Mouse (Mus musculus): Measurements from ENCODE around the gene Itgam. TPM values are rescaled to one million over a fixed set of nuclear protein-coding genes. Genes with fewer than 3 reads are reported as not detected.
"Not testable (repeated sequence)": the region's sequence is repeated elsewhere in the genome, so short reads cannot be mapped to it uniquely, and the experiment has no call there.

The Itgam gene
- not detected for polyA plus RNA-seq (2012; fragmentation: generic; extraction: Trizol)
- long read RNA-seq, experiment 1 = 0 reads
- long read RNA-seq, experiment 2 = 0 reads

- Histone ChIP-seq H3K4me3 (ENCODE audit: insufficient read depth, poor library complexity, severe bottlenecking) (no peak within 1 kb of the TSS), H3K79me2 (ENCODE audit: control insufficient read depth, insufficient read depth) (no peaks in the 10 kb centered on the region), H3ac (ENCODE audit: control insufficient read depth, insufficient read length, low read depth) (no peak within 1 kb of the TSS), H3K27me3 (ENCODE audit: control insufficient read depth, insufficient read depth, insufficient read length) (peaks cover 13% of the 10 kb centered on the region), H3K79me3 (ENCODE audit: low read depth) (no peaks in the 10 kb centered on the region), H3K36me3 (ENCODE audit: control insufficient read depth, insufficient read depth) (no peaks in the 10 kb centered on the region)
- TF ChIP-seq MYOD1 (IDR thresholded peaks at IDR 0.05; ENCODE audit: control insufficient read depth, insufficient read length, low read depth) = no peak
- no peak for TF ChIP-seq FOSL1 (IDR thresholded peaks at IDR 0.05; ENCODE audit: insufficient read depth, low read length, poor library complexity, severe bottlenecking)
- no peak for TF ChIP-seq USF1 (IDR thresholded peaks at IDR 0.05; ENCODE audit: low read depth)
- no peak for TF ChIP-seq MAX (IDR thresholded peaks at IDR 0.05)
These were observed at the start of gene Itgam, which contains the start of gene Gm49368 for GRCm38 (mm10) chr7:128062456-128062855. Gene Itgam, plus strand, starts transcription at chr7:128062640. Gene Gm49368, plus strand, starts transcription at chr7:128062683.

DNA sequence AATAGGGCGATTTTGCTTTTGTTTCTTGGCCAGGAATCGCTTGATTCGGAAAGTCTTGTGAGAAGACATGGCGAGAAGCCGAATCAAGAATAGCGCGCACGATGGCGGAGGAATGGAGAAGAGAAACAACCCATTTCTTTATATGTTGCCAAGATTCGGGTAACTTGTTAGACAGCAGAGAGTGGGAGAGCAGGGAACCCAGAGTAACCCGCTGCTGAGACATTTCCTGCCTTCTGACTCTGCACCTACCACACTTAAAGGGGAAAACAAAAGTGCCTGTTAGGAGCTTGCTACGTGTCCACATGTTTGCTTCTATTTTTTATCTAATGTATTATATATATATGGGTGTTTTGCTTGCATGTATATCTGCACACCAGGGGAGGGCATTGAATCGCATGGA, 49.3 kb upstream of the Itgam start:
- TF ChIP-seq CEBPB (IDR thresholded peaks at IDR 0.05; ENCODE audit: low read depth) (no peak), MAX (IDR thresholded peaks at IDR 0.05) (no peak), CTCF (IDR thresholded peaks at IDR 0.05; ENCODE audit: control insufficient read depth, insufficient read depth, insufficient read length) (no peak), USF1 (IDR thresholded peaks at IDR 0.05; ENCODE audit: low read depth) (no peak), MYOD1 (IDR thresholded peaks at IDR 0.05; ENCODE audit: control insufficient read depth, insufficient read length, low read depth) (no peak), FOSL1 (IDR thresholded peaks at IDR 0.05; ENCODE audit: insufficient read depth, low read length, poor library complexity, severe bottlenecking) (no peak), MYOG (IDR thresholded peaks at IDR 0.05; ENCODE audit: control insufficient read depth, extremely low read depth, insufficient read length) (no peak)
- Histone ChIP-seq H3K79me3 (ENCODE audit: low read depth) (no peaks in the 10 kb centered on the region), H3K36me3 (ENCODE audit: control insufficient read depth, insufficient read depth) (no peaks in the 10 kb centered on the region), H3K79me2 (ENCODE audit: control insufficient read depth, insufficient read depth) (no peaks in the 10 kb centered on the region), H3K4me3 (ENCODE audit: insufficient read depth, poor library complexity, severe bottlenecking) (no peak overlapping the region), H3K27me3 (ENCODE audit: control insufficient read depth, insufficient read depth, insufficient read length) (no peaks in the 10 kb centered on the region), H3ac (ENCODE audit: control insufficient read depth, insufficient read length, low read depth) (no peak overlapping the region)

GRCm38 (mm10) chr7:128016134-128016533, 46.3 kb upstream of the Itgam start:
- not testable (repeated sequence) for H3K27me3 ChIP-seq (ENCODE audit: control insufficient read depth, insufficient read depth, insufficient read length); H3ac ChIP-seq (ENCODE audit: control insufficient read depth, insufficient read length, low read depth); H3K79me3 ChIP-seq (ENCODE audit: low read depth); H3K79me2 ChIP-seq (ENCODE audit: control insufficient read depth, insufficient read depth); H3K36me3 ChIP-seq (ENCODE audit: control insufficient read depth, insufficient read depth); H3K4me3 ChIP-seq (ENCODE audit: insufficient read depth, poor library complexity, severe bottlenecking)

DNA sequence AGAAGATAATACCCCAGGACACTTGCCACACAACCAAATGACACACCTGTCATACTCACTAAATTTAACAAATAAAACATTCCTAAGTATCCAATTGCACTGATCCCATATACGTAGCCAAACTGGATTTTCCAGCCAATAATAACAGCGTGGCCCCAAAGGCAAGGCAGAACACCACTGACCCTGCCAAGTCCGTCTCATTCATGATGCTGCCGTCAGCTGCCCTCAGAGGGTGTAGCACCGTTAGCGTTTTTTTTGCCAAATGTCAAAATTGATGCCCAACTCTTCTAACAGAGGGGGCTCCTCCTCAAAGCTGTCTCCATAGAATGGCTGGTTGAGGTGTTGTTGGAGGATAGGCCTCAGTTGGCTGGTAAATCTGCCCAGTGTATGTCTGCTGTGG, 45.8 kb upstream of the Itgam start:
- Histone ChIP-seq H3ac (ENCODE audit: control insufficient read depth, insufficient read length, low read depth) (no peak overlapping the region), H3K79me3 (ENCODE audit: low read depth) (no peaks in the 10 kb centered on the region), H3K79me2 (ENCODE audit: control insufficient read depth, insufficient read depth) (no peaks in the 10 kb centered on the region), H3K27me3 (ENCODE audit: control insufficient read depth, insufficient read depth, insufficient read length) (no peaks in the 10 kb centered on the region), H3K4me3 (ENCODE audit: insufficient read depth, poor library complexity, severe bottlenecking) (no peak overlapping the region), H3K36me3 (ENCODE audit: control insufficient read depth, insufficient read depth) (no peaks in the 10 kb centered on the region)
- no peak for TF ChIP-seq MYOD1 (IDR thresholded peaks at IDR 0.05; ENCODE audit: control insufficient read depth, insufficient read length, low read depth)
- no peak for TF ChIP-seq CEBPB (IDR thresholded peaks at IDR 0.05; ENCODE audit: low read depth)
- no peak for TF ChIP-seq USF1 (IDR thresholded peaks at IDR 0.05; ENCODE audit: low read depth)
- TF ChIP-seq CTCF (IDR thresholded peaks at IDR 0.05; ENCODE audit: control insufficient read depth, insufficient read depth, insufficient read length) = no peak
- TF ChIP-seq MYOG (IDR thresholded peaks at IDR 0.05; ENCODE audit: control insufficient read depth, extremely low read depth, insufficient read length) = no peak
- no peak for TF ChIP-seq MAX (IDR thresholded peaks at IDR 0.05)
- TF ChIP-seq FOSL1 (IDR thresholded peaks at IDR 0.05; ENCODE audit: insufficient read depth, low read length, poor library complexity, severe bottlenecking) = no peak

DNA sequence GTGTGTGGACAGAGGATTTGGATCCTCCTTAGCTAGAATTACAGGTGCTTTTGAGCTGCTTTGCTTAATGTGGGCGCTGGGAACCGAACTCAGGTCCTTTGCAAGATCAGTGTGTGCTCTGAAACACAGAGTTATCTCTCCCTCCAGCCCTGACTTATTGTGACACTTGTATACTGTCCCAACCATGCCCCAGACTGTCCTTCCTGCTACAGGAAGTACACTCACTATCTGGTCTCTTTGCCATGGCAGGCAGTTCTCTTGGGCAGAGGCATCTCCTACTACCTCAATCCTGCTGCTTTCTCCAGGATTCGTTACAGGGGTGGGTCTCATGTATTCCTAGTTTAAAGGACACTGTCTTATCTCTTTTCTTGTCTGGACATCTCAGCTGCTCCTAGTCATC, 44.2 kb upstream of the Itgam start:
- no peaks in the 10 kb centered on the region for H3K79me3 ChIP-seq (ENCODE audit: low read depth)
- H3K27me3 ChIP-seq (ENCODE audit: control insufficient read depth, insufficient read depth, insufficient read length) = no peaks in the 10 kb centered on the region
- TF ChIP-seq MAX (IDR thresholded peaks at IDR 0.05) = no peak
- no peak for TF ChIP-seq CEBPB (IDR thresholded peaks at IDR 0.05; ENCODE audit: low read depth)
- TF ChIP-seq MYOD1 (IDR thresholded peaks at IDR 0.05; ENCODE audit: control insufficient read depth, insufficient read length, low read depth) = no peak
- no peak for TF ChIP-seq MYOG (IDR thresholded peaks at IDR 0.05; ENCODE audit: control insufficient read depth, extremely low read depth, insufficient read length)
- no peak for TF ChIP-seq CTCF (IDR thresholded peaks at IDR 0.05; ENCODE audit: control insufficient read depth, insufficient read depth, insufficient read length)
- no peak for TF ChIP-seq USF1 (IDR thresholded peaks at IDR 0.05; ENCODE audit: low read depth)
- TF ChIP-seq FOSL1 (IDR thresholded peaks at IDR 0.05; ENCODE audit: insufficient read depth, low read length, poor library complexity, severe bottlenecking) = no peak
- H3K4me3 ChIP-seq (ENCODE audit: insufficient read depth, poor library complexity, severe bottlenecking) = no peak overlapping the region
- H3K36me3 ChIP-seq (ENCODE audit: control insufficient read depth, insufficient read depth) = no peaks in the 10 kb centered on the region
- no peak overlapping the region for H3ac ChIP-seq (ENCODE audit: control insufficient read depth, insufficient read length, low read depth)
- no peaks in the 10 kb centered on the region for H3K79me2 ChIP-seq (ENCODE audit: control insufficient read depth, insufficient read depth)

DNA sequence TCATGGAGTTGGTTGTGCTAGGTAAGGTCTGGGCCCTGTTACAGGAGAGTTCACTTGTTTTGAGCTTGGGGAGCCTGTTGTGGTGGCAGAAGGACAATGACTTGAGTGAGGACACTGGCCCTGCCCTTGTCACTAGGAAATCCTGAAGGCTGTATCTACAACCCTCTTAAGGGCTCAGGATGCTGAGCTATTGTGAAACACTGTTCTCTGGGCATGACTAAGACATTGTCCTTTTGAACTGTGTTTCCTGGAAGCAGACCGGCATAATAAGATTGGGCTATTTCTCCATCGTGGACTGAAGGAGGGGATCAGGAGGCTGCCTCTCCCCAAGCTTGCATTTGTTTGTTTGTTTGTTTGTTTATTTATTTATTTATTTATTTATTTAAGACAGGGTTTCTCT, 43.3 kb upstream of the Itgam start:
- H3K4me3 ChIP-seq (ENCODE audit: insufficient read depth, poor library complexity, severe bottlenecking) = no peak overlapping the region
- no peaks in the 10 kb centered on the region for H3K36me3 ChIP-seq (ENCODE audit: control insufficient read depth, insufficient read depth)
- no peaks in the 10 kb centered on the region for H3K27me3 ChIP-seq (ENCODE audit: control insufficient read depth, insufficient read depth, insufficient read length)
- H3K79me3 ChIP-seq (ENCODE audit: low read depth) = no peaks in the 10 kb centered on the region
- TF ChIP-seq MAX (IDR thresholded peaks at IDR 0.05) (no peak), MYOG (IDR thresholded peaks at IDR 0.05; ENCODE audit: control insufficient read depth, extremely low read depth, insufficient read length) (no peak), CTCF (IDR thresholded peaks at IDR 0.05; ENCODE audit: control insufficient read depth, insufficient read depth, insufficient read length) (no peak), USF1 (IDR thresholded peaks at IDR 0.05; ENCODE audit: low read depth) (no peak), CEBPB (IDR thresholded peaks at IDR 0.05; ENCODE audit: low read depth) (no peak), MYOD1 (IDR thresholded peaks at IDR 0.05; ENCODE audit: control insufficient read depth, insufficient read length, low read depth) (no peak), FOSL1 (IDR thresholded peaks at IDR 0.05; ENCODE audit: insufficient read depth, low read length, poor library complexity, severe bottlenecking) (no peak)
- H3K79me2 ChIP-seq (ENCODE audit: control insufficient read depth, insufficient read depth) = no peaks in the 10 kb centered on the region
- H3ac ChIP-seq (ENCODE audit: control insufficient read depth, insufficient read length, low read depth) = no peak overlapping the region

All from C2C12 (cell line).